Mouse (Mus musculus) megakaryocyte, embryonic 14.5 days (primary cell): ENCODE measurements at regions not wholly inside any gene's neighbourhood (a gene's known extent, or its start where the extent isn't known, plus 50 kb on each side); places are given as distances from the start of the nearest gene placed in this dataset.

Source experiments
- FLI1 ChIP-seq: IDR thresholded peaks from 2 replicates; pipeline ENCODE4 v1.6.1; 2012; ENCODE audit warnings: low read length, inconsistent platforms, mixed read lengths
- GATA1 ChIP-seq: IDR thresholded peaks from 3 replicates; pipeline ENCODE4 v1.6.1; 2012; ENCODE audit warnings: mixed read lengths, low read length, inconsistent platforms, borderline replicate concordance

DNA sequence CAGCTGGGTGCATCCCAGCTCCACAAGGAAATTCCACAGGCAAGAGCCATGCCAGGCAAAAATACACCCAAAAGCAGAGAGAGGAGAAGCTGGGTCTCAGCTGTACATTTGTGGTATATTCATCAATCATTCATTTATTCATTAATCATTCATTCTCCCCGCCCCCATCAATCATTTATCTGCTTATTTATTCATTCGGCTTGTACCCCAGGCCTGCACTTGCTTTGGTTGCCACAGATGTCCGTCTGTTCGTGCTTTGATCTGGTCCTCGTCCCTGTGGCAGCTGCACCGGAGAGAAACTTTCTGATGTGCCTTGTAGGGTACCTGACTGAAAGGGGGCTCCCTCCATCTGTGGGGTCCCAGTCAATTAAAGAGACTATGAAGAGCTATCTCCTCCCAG, 87.2 kb upstream of the Pkdcc start:
- TF ChIP-seq GATA1 (no peak), FLI1 (no peak)
